Mouse (Mus musculus) olfactory bulb, adult 2 months (tissue): ENCODE results near the gene Tmem126b.

Source experiments
- CTCF ChIP-seq: fragments of 200-500 bp; IDR thresholded peaks from 2 replicates; pipeline ENCODE4 v1.5.1; 2012; ENCODE audit warnings: low read depth, mild to moderate bottlenecking, low read length, moderate library complexity; ENCODE audit not compliant: insufficient read depth
- POLR2A ChIP-seq: fragments of 200-500 bp; IDR thresholded peaks from 2 replicates; pipeline ENCODE4 v1.6.1; 2012; ENCODE audit warnings: mild to moderate bottlenecking, low read depth, low read length, moderate library complexity; ENCODE audit not compliant: insufficient read depth

GRCm38 (mm10) chr7:90473511-90473910 lies 2.3 kb downstream of the Tmem126b start:
- TF ChIP-seq CTCF (no peak), POLR2A (no peak)
